Mouse (Mus musculus) heart, postnatal 0 days (tissue): ENCODE measurements around the gene Stra6.

ENCODE experiments used
- CTCF ChIP-seq: IDR thresholded peaks from 2 replicates; pipeline ENCODE4 v1.5.1; 2016; ENCODE audit warnings: antibody characterized with exemption, control low read depth, low read depth
- EP300 ChIP-seq: IDR thresholded peaks from 2 replicates; pipeline ENCODE4 v1.6.1; 2016; ENCODE audit warnings: antibody characterized with exemption, low read depth

GRCm38 (mm10) chr9:58049861-58050260, 13.7 kb upstream of the Stra6 start:
- TF ChIP-seq CTCF (no peak), EP300 (no peak)
